Mouse (Mus musculus) lung, postnatal 0 days (tissue): ENCODE measurements around the gene Fbxl13.

Experiments used
- CTCF ChIP-seq: IDR thresholded peaks from 2 replicates; pipeline ENCODE4 v1.5.1; 2016; ENCODE audit warnings: antibody characterized with exemption, mild to moderate bottlenecking
- EP300 ChIP-seq: IDR thresholded peaks from 2 replicates; pipeline ENCODE4 v1.6.1; 2016; ENCODE audit warnings: antibody characterized with exemption, mild to moderate bottlenecking, control low read depth

GRCm38 (mm10) chr5:21556502-21556901 lies 88.9 kb downstream of the Fbxl13 start:
- TF ChIP-seq CTCF = no peak
- TF ChIP-seq EP300 = no peak
